Mouse (Mus musculus) urinary bladder, postnatal 36 days (tissue): ENCODE data around the gene Pla1a.

Experiments
- DNase-seq, 2 experiments: peaks; one replicate each; pipeline ENCODE4 v3.0.0; 2022; ENCODE audit warnings: low spot score in 2 of 2, mixed read lengths in 1 of 2

Gene Pla1a

DNA sequence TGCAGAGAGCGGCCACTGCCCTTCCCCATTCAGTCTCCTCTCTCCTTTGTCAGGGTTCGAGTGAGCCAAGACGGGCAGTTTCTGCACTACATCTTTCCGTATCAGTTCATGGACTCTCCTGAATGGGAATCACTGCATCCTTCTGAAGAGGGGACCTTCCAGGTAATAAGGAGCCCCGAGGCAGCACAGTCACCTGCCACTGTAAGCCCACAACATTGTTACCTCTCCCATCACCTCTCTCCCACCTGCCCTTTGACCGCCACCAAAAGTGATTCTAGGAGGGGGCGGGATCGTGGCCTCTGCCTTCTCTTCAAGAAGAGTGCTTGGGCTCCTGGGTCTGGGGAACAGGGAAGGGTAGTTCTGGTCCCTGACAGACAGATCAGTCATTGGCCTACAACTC, 63.5 kb downstream of the Pla1a start:
- DNase-seq, result no peak

DNA sequence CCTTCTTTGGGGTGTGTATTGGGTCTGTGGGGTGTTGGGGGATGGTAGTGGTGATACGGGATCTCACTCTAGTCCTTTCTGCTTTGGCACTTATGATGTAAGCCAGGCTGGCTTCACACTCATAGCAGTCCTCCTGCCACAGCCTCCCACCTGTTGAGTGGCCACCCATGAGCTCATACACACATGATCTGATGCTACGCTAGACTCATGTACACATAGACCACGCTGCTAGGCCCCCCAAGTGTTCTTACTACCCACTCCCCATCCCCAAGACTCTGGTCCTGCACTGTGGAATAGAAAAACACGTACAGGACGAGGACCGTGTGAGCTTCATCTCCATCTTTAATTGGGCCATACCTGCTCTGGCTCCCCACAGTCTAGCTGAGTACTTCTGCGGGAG, 63.9 kb downstream of the Pla1a start:
- DNase-seq, result no peak

DNA sequence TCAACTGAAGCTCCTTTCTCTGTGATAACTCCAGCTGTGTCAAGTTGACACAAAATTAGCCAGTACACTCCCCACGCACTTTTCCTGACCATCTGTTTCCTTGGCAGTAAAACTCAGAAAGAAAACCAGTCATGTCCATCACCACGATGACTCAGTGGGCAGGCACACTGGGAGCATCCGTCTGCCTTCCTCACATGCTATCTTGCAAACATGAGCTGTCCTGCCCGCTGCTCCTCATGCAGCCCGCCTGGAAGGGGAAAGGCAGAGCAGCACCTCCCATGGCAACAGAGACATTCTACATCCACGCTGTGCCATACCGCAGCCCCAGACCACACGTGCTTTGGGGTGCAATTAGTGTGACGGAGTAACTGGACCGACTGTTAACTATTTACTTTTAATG, 64.6 kb downstream of the Pla1a start:
- DNase-seq, result no peak

DNA sequence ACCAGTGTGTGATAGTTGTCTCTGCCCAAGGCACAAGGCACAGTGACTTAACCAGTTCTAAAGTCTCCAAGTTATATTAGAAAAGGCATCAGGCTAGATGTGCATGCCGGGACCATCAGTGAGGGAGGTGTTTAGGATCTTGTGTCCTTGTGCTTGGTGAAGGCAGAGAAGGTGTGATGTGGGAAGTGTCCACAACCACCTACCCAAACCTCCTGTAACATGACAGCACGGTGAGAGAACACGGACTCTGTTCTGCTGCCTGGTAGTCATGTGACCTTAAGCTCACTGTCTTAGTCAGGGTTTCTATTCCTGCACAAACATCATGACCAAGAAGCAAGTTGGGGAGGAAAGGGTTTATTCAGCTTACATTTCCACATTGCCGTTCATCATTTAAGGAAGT, 66.7 kb downstream of the Pla1a start:
- no peak for DNase-seq

DNA sequence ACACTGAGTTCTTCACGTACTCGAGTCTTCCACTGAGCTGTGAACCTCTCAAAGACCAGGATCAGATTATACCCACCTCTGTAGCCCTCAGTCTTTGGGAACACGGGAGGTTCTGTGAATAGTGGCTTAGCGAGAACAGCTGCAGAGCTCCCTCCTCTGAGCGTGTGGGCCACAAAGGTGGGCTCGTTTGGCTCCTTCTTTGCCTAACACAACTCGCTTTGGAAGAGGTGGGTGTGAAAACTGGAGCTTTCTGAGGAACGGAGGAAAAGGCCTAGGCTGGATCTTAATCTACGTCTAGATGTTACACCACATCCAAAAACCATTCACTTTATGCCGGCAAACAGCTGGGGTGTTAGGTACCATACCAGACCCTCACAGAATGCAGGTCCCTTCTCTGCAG, 67.6 kb downstream of the Pla1a start:
- DNase-seq, result no peak

DNA sequence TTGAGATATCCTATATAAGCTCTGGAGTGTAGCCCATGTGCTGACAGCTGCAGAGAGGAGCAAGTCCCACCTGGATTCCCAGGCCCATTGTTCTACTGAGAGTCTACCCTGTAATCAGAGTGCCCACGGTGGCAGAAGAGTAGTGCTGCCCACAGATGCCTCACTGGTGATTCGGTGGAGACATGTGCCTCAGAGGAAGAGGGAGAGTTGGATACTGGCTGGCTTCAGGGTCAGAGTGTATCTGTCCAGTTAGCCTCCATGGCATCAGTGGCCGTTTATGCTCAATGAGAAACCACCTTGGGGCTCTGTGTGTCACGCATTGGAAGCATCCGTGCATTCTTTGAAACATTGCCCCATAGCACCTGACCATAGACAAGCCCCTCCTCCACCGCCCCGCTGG, 69.3 kb downstream of the Pla1a start:
- no peak for DNase-seq

DNA sequence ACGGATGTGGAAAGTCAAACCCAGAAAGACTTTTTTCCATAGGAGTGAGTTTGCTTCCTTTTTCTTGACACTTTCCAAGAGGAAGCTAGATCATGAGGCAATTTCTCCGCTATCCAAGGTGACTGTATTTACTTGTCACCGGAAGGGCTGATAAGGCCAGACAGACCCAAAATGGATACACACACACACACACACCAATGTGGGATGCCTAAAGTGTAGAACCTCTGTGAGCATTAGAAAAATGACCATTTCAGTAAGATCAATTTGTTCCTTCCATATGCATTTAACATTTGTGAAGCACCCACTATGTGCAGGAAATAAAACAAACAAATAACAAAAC, 69.7 kb downstream of the Pla1a start:
- DNase-seq, result no peak

DNA sequence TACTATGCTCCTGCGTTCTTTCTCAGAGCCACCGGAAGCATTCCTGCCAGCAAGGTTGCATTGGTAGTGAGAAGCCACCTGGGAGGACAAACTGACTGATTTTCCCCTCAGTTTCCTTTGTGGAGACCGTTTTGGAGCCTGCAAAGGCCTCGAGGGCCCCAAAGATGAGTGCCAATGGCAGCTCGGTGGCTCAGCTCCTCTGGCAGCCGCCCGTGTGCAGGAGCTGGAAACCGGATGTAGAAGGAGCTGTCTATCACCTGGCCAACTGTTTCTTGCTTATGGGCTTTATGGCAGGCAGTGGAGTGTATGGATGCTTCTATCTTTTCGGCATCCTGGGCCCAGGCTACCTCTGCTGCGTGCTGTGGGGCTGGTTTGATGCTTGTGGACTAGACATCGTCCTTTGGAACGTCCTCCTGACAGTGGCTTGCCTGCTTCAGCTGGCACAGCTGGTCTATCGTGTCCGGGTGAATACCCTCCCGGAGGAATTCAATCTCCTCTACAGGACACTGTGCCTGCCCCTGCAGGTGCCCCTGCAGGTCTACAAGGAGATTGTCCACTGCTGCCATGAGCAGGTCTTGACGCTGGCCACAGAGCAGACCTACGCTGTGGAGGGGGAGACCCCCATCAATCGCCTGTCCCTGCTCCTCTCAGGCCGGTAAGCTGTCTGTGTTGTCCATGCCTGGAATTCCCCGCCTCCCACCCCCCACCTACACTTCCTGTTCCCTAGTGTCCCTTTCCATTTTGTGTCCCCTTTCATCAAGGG, 70.3 kb downstream of the Pla1a start:
- no peak for DNase-seq

DNA sequence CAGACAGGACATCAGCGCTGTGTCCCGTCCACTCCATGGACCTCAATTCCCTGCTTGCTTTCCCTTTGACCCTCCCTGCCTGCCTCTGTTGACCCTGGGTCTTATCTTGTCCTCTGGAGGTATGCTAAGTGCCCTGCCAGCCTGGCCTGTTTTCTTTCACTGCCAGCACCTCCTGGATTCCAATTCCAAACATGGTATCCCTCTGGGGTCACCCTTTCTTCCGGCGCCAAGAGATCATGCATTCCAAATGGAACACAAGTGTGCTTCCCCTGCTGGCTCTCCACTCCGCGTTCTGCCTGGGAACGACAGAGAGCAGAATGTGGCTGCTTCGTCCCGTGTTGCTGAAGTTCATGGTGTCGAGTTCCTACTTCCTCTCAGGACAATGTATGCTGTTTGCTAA, 71.0 kb downstream of the Pla1a start, which contains the start of gene Popdc2:
Gene Popdc2 (plus strand): TSS at position 277 of the 400 bp plus-strand sequence.
- no peak for DNase-seq

DNA sequence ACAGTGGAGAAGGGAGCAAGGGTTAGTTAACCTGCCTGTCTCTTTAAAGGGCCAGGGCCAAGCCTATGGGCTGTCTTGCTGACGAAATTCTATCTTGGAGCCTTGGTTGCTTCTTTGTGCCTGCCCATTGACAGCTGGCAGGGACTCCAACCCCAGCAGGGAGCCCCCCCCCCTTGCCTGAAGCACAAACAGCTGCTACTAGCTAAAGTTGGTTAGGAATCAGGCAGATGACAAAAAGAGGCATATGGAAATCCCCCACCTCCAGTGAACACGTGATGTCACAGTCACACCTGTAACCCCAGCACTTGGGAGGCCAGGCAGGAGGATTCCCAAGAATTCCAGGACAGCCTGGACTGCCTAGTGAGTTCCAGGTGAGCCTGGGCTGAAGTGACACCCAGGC, 72.6 kb downstream of the Pla1a start:
- no peak for DNase-seq

DNA sequence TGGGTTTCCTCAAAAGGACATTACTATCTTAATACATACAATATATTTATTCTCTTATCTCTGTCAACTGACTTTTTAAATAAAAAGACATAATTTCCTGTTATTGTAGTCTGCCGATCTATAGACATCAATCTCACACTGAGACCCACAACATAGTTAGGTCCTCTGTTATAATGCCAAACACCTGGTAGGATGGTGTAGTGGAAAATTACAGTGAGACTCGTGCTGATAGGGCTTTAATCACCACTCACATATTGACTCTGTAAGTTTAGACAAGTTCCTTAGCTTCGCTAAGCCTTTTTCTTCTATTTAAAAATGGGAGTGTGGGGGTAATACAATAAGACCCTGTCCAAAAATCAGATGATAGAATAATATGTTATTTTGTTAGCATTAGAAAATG, 73.1 kb downstream of the Pla1a start:
- no peak for DNase-seq

DNA sequence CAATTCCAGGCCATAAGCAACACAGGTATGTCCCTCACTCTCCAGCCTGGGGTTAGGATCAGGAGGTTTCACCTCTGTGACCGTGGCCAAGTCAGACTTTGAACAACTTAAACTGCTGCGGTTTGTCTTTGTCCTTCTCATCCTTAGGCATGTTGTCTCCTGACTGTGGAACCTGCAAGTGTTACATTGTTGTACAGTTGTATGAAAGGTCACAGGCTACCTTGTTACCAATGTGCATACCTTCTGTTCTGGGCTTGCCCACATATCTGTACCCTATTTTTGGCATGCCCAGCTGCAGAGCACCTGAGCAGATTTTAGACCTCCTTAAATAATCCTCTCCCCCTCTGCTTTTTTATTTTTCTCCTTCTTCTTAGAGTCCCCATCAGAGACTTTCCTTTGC, 73.7 kb downstream of the Pla1a start:
- no peak for DNase-seq

DNA sequence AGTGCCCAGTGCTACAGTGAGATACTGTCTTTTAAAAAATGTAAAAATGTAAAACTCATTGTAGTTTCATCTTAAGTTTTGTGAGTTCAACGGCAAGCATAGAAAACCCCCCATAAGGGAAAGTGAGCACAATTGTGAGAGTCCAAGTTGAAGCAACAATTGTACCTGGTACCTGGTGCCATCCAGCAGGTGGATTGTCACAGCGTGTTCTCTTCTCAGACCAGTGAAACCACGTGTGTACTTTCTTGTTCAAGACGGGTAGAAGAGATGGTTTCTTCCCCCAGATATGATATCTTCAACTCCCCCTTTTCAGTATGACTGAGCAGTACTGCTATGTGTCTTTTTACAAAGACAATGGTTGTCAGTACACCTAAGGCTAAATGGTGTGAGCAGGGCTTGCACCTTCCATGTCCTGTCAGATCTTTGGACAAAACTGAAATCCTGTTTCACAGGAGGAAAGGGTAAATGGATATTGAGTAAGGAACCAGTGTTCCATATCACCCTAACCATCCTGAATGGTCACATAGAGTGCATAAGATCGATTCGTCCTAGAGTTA, 74.6 kb downstream of the Pla1a start:
- no peak for DNase-seq

DNA sequence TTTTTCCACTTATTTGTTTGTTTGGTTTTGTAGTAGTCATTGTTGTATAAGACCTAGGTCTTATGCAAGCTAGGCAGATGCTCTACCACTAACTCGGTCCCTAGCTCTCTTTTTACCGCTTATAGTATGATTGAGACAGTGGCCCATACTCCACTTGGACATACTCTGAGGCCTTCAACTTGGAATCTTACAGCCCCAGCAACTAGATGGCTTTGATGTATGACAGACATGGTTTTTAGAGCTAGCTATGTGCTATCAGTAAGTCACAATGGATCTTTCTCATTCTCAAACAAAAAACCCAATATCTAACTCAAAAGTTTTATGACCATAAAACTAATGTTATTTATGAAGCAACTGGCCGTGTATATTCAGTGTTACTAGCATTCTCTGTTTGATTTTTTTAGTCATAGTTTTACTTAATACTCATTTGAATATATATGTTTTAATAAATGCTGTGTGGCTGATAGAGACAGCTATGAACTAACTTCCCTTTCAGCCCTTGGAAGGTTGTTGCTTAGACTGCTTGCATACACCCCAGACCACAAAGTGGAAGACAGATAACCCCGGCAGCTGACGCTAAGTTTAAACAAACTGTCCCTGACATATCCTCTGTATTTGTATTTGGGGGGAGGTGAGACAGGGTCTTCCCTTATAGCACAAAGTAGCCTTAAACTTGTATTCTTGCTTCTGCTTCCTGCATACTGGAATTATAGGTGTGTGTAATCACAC, 78.6 kb downstream of the Pla1a start:
- no peak for DNase-seq

DNA sequence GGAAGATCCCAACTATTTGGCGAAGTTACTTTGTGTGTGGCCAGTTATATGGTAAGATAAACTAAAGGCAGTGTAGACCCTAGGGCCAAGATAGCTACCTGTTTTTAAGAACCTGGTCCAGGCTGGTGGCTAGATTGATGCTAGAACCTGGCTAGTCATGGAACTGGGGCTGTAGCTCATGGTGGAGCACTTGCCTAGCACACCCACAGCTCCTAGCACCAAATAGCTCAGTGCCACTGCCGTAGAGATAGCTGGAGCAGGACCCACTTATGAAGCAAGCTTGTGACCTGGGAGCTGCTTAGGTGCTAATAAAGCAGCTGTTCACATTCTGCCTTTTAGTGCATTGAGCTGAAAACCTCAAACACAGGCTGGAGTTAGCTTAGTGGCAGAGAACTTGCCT, 79.3 kb downstream of the Pla1a start:
- DNase-seq, result no peak

DNA sequence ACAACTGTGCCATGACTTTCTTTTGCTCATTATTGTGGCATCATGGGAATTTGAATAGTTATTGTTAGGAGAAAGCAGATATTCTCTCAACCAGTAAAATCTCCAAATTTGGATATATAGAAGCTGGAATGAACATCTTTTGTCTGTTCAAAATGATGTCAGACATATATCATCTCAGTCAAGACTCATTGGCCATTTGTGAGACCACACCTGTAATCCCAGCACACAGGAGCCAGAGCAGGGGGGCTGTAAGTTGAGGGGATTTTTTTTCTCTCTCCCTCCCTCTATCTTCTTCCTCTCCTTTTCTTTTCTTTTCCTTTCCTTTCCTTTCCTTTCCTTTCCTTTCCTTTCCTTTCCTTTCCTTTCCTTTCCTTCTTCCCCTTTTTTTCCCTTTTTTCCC, 80.1 kb downstream of the Pla1a start:
- DNase-seq, result no peak

DNA sequence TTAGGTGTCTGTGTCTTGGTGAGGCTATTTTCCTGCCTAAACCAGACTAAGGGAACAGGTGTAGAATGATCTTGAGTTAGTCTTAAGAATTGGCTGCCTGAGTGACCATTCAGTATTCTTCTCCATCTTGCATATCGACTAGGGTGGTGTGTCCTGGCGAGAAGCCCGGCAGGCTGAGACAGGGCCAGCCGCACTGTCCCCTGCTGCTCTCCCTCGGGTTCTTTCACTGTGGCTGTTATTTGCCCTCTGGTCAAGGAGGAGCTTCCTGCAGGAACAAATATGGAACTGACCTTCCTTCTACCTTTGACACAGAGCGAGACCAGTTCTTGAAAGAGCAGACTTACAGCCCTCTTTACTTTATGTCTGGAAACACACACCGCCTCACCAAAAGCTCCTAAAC, 80.9 kb downstream of the Pla1a start:
- no peak for DNase-seq

DNA sequence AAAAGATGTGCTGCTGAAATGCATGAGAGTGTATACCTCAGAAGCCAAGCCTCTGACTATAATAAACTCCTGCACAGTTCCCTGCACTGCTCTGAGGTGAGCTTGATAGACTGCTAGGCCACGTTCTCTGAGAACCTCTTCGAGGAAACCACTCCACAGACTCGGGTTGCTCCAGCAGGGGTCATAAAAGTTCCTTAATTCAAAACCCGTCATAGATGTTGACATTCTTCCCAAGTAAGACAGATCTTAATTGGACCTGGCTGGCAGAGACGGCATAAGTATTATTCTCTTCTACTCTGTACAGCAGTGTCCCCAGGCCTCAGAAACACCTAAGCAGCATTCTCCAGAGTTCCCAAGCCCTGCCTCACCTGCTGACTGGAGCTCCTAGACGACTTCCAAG, 82.0 kb downstream of the Pla1a start:
- DNase-seq, result no peak

DNA sequence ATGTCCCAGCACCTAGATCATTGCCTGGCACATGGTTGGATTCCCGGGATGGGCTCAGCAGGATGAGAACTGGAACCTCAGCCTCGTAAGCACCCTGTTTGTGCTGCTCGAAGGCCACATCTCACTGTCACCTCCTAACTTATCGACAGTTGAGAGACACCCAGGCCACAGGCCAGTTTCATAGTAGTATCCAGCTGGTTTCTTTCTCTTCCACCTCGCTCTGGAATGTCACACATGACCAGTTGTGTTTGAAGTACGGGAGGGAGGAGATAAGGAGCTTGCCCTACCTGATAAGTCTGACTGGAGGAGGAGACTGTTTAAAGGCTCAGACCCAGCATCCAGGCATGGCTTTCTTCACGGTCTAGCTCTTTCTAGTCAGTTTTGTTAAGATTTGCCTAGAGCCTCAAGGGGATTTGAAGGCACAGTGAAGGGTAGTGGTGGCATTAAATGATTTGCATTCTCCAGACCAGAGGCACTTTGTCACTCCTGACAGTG, 82.5 kb downstream of the Pla1a start:
- no peak for DNase-seq

DNA sequence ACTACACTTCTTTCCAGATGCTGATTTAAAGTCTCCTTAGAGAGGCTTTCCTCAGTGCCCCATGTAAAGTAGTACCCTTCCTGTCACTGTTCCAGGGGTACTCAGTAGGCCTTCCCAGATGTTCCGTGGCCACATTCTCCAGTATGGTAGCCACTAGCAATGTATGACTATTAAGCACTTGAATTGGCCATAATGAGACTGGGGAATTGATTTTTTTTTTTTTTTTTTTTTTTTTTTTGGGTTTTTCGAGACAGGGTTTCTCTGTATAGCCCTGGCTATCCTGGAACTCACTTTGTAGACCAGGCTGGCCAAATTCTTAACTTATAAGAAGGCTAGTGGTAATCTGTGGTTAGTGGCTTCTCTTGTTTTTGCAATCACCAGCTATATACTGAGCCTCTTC, 83.1 kb downstream of the Pla1a start:
- DNase-seq, result no peak

DNA sequence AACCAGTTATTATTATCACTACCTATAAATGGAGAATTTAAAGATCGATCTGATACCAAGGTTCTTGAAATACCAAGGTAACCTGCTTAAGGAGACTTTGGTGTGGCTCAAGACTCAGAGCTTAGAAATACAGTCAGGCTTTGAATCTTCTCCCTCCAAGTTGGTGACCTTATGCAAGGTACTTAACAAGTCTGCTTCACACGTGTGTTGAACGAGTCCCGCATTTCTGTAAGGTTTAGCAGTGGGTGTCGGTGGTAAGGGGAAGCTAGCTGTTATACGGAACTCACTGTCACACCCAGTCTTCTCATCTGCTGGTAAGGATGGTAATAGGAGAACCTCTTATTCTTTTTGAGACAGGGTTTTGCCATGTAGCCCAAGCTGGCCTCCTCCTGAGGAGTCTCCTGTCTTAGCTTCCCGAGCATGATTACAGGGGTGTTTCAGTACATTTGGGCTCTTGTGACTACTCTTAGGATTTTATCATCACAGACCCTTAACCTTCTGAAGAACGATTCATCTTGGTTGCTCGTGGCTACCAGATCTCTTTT, 84.7 kb downstream of the Pla1a start:
- no peak for DNase-seq

DNA sequence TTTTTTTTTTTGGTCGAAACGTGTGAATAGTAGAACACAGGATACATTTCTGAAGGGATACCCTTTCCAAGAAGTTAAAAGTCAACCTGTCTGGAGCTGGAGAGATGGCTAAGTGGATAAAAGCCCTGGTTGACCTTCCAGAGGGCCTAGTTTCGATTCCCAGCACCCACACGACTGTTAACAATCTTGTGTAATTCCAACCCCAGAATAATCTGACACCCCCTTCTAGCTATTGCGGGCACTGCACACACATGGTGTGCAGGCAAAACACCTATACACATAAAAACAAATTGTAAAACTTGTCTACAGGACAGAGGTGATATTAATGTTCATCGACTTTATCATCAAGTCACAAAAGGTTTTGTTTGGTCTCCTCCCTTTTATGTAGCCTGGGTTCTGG, 85.4 kb downstream of the Pla1a start:
- DNase-seq, result no peak
